Mouse (Mus musculus): ENCODE data around the gene B4gat1.
"Not testable (repeated sequence)": the region's sequence is repeated elsewhere in the genome, so short reads cannot be mapped to it uniquely, and the experiment has no call there.

DNA sequence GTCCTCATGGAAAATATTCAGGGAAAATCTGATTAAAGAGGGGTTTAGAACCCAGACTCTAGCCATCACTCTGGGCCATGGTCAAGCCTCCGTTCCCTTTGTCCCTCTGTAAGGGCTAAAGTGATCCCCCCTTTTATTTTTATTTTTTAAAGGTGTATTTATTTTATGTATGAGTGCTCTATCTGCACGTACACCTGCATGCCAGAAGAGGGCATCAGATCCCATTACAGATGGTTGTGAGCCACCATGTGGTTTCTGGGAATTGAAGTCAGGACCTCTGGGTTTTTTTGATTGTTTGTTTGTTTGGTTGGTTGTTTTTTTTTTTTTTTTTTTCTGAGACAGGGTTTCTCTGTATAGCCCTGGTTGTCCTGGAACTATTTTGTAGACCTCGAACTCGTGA lies 47.9 kb downstream of the B4gat1 start:
- not testable (repeated sequence) for TF ChIP-seq CTCF (IDR thresholded peaks at IDR 0.05; ENCODE audit: borderline replicate concordance, extremely low read depth, insufficient read depth, insufficient read length); POLR2A (IDR thresholded peaks at IDR 0.05; ENCODE audit: borderline replicate concordance, extremely low read depth, insufficient read depth, insufficient read length, poor library complexity, severe bottlenecking)

Data from brain, embryonic 14.5 days (tissue).